Mouse (Mus musculus): ENCODE measurements around the gene Slc51a. TPM values are rescaled to one million over a fixed set of nuclear protein-coding genes. Genes with fewer than 3 reads are reported as not detected.

Slc51a gene
- total RNA-seq, 2 experiments from 2014 or later = not detected

DNA sequence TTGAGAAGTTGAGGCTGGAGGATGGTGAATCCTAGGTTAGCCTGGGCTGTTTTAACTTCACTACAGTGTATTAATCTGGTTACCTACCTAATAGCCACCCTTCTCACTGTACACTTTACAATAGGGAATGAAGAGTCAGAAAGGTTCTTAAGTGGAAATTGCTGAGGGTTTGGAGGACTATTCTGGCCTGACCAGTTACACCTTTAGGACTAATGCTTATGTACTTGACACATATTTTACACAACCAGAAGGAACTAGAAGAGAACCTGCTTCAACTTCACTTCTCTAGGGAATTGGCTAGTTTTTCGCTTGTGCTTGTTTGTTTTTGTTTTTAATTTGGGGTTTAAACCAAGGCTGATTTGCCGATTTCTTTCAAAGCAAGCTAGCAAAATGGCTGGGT is 54.5 kb downstream of the Slc51a start:
- no peak for DNase-seq
- TF ChIP-seq CTCF (IDR thresholded peaks at IDR 0.05) = no peak
- intact Hi-C loops (cut with DNase I) = loop anchor here (5.0 kb wide), 2 partner anchors 101 to 156 kb away; partner anchors contain the start of genes Rnf168 and Ubxn7
- Histone ChIP-seq H3K4me3 (no peak overlapping the region), H3K27ac (peak overlapping the region; percentile 93)

GRCm38 (mm10) chr16:32431926-32432325 is 55.8 kb downstream of the Slc51a start:
- intact Hi-C loops (cut with DNase I) = loop anchor here (5.0 kb wide), 2 partner anchors 100 to 155 kb away; partner anchors contain the start of genes Rnf168 and Ubxn7
- no peak for TF ChIP-seq CTCF (IDR thresholded peaks at IDR 0.05)
- Histone ChIP-seq H3K4me3 (peak overlapping the region; percentile 87), H3K27ac (peak overlapping the region; percentile 93)
- no peak for DNase-seq

GRCm38 (mm10) chr16:32431047-32431591 is 56.6 kb downstream of the Slc51a start:
- Histone ChIP-seq H3K4me3 (peak overlapping the region; percentile 87), H3K27ac (peak overlapping the region; percentile 93)
- no peak for TF ChIP-seq CTCF (IDR thresholded peaks at IDR 0.05)
- intact Hi-C loops (cut with DNase I) = loop anchor here (5.0 kb wide), 2 partner anchors 99 to 154 kb away; partner anchors contain the start of genes Rnf168 and Ubxn7
- DNase-seq = no peak

DNA sequence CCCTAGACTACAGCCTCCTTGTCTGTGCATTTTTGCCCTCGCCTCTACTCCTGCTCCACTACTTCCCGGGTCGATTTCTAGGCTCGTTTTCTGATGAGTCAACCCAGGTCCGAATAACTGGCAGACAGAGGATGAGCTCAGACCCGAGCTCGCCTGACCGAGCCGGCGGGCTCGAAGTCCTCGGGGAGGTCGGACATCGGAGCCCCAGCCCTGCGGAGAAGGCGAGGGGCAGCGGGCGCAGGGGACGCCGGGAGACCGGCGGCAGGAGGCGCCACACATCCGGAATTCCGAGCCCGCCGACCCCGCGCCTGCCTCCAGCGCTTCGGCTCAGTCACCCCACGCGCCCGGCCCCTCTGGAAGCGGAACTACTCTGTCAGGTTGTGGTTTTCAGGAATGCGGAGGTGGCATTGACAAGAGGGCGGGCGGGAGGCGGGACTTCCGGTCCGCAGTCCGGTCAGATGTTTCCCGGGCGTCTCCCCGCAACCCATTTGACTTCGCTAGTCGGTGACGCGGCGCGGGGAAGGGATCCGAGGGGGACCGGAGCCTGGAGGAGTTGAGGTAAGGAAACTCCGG is 57.1 kb downstream of the Slc51a start, which contains the start of gene Pcyt1a:
TSS of gene Pcyt1a (plus strand) at position 448 of the 573 bp plus-strand sequence.
- peak within 1 kb of the TSS; percentile 93 for H3K27ac ChIP-seq
- intact Hi-C loops (cut with DNase I) = loop anchor here (5.0 kb wide), 2 partner anchors 98 to 153 kb away; partner anchors contain the start of genes Rnf168 and Ubxn7
- TF ChIP-seq CTCF (IDR thresholded peaks at IDR 0.05) = peak; percentile 42; the same call in 1 of the 2 replicates
- H3K4me3 ChIP-seq = peak within 1 kb of the TSS; percentile 87
- peak; percentile 93 for DNase-seq

DNA sequence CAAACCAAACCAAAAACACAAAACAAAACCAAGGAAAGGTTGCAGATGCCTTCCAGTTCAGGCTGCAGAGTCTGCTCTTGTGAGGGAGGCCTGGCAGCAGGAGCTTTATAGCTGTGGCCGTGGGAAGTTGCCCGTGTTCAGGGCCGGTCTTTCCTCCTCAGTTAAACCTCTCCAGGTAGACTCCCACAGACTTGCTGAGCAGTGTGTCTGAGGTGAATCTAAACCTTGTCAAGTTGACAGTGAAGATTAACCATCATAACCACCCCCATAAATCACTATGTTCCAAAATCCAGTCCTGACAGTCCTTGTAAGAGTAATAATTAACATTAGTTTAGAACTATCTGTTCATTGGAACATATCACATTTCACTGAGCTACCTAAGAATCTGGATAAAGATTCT is 60.2 kb downstream of the Slc51a start:
- TF ChIP-seq CTCF (IDR thresholded peaks at IDR 0.05) = no peak
- Histone ChIP-seq H3K27ac (no peak overlapping the region), H3K4me3 (no peak overlapping the region)
- no peak for DNase-seq
- intact Hi-C loops (cut with DNase I) = loop anchor here (5.0 kb wide), 1 partner anchor 45 kb away; no protein-coding TSS in a partner anchor

Other genes starting within 250 kb of the Slc51a start
- gene Fbxo45, start 240.7 kb downstream of the Slc51a start, total RNA-seq (2021) = 10 to 100 TPM; 15.1 to 16.6 TPM
- 1 to 10 TPM; 6.2 to 7.8 TPM for gene Wdr53, start 240.7 kb downstream of the Slc51a start, total RNA-seq (2021)
- 10 to 100 TPM; 59.1 to 76.9 TPM for gene Smco1, start 216.4 kb downstream of the Slc51a start, total RNA-seq (2021)
- 10 to 100 TPM in 1 of 2 experiments, 1 to 10 TPM in 1; 8.6 to 10.5 TPM for gene Rnf168, start 210.4 kb downstream of the Slc51a start, total RNA-seq (2021)
- gene Ubxn7, start 155.6 kb downstream of the Slc51a start, total RNA-seq (2021) = 10 to 100 TPM; 14.5 to 16.1 TPM
- gene Tm4sf19, start 87.4 kb downstream of the Slc51a start, total RNA-seq (2021) = not detected
- 1 to 10 TPM; 5.3 TPM for gene Tctex1d2, start 68.2 kb downstream of the Slc51a start, total RNA-seq (2021)
- gene Pcyt1a, start 57.0 kb downstream of the Slc51a start, total RNA-seq (2021) = 100 to 1,000 TPM; 108 to 123 TPM
- gene Zdhhc19, start 8.4 kb upstream of the Slc51a start, total RNA-seq (2021) = not detected
- gene Tfrc, start 121.0 kb upstream of the Slc51a start, total RNA-seq (2021) = 100 to 1,000 TPM in 1 of 2 experiments, 10 to 100 TPM in 1; 77.4 to 174 TPM
- 10 to 100 TPM; 48.4 to 54.4 TPM for gene Tnk2, start 156.0 kb upstream of the Slc51a start, total RNA-seq (2021)
- gene Muc4, start 248.0 kb upstream of the Slc51a start, total RNA-seq (2021) = under 1 TPM in 1 of 2 experiments, not detected in 1; 0.22 TPM